Mouse (Mus musculus): Measurements from ENCODE around the gene Tex21. TPM values are rescaled to one million over a fixed set of nuclear protein-coding genes. Genes with fewer than 3 reads are reported as not detected.

The Tex21 gene
- not detected for polyA plus RNA-seq (2015; fragmentation: Illumina TruSeq; extraction: RNeasy Lipid Tissue Mini Kit (QIAGEN cat#74804); ENCODE audit: low read depth, low replicate concordance)

DNA sequence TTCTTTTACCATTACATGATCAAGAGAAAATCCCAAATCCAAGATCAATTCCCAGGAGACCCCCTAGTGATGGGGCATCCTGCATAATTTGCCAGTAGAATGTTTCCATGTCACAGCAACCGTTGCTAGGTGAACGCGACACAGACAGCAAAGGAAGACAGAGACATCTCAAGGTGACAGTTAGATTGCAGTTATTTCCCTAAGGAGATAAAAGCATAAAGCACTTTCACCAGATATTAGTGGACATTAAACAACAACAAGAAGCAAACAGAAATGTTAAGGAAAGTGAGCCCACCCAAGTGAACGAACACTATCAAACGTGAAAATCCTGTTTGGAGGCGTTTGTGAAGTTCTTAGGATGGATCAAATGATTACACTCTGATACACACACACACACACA lies at the start of gene Tex21:
Gene Tex21, minus strand, starts transcription at position 101 of the 400 bp plus-strand sequence.

DNA sequence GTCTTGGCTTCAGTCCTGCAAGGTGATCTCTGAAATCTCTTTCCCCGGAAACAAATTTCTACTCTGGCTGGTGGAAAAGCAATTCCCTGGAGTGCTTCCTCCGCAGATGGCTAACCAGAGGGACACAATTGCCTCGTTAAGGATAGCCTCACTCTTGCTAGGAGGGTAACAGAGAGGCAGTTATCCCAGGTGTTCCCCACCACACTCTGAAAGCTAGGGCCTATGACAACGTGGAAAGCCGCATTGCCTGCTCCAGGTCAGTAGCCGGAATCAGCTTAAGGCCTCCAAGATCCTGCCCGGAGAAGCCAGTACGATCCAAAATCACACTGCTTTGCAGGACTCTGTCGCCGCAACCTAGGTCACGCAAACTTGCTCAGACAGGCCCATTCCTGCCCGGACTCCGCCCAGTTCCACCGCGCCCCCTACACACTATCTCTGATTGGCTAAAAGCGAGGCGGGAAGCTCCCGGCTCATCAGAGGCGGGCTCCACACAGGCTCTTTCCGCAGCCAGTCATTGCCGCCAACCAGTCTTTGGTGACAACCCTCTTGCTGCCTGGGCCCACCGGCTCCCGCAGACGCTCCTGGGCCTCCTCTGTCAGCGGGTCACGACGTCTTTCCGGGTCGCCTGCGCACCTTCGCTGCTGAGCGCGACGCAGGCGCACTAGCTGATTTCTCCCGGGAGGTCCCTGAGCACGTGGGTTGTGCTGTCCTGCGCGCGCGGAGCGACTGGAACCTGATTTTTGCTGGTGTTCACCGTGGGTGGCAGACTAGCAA lies 8.4 kb upstream of the Tex21 start, which contains the start of gene Mthfd1:
Gene Mthfd1, plus strand, starts transcription at position 574 of the 774 bp plus-strand sequence.

DNA sequence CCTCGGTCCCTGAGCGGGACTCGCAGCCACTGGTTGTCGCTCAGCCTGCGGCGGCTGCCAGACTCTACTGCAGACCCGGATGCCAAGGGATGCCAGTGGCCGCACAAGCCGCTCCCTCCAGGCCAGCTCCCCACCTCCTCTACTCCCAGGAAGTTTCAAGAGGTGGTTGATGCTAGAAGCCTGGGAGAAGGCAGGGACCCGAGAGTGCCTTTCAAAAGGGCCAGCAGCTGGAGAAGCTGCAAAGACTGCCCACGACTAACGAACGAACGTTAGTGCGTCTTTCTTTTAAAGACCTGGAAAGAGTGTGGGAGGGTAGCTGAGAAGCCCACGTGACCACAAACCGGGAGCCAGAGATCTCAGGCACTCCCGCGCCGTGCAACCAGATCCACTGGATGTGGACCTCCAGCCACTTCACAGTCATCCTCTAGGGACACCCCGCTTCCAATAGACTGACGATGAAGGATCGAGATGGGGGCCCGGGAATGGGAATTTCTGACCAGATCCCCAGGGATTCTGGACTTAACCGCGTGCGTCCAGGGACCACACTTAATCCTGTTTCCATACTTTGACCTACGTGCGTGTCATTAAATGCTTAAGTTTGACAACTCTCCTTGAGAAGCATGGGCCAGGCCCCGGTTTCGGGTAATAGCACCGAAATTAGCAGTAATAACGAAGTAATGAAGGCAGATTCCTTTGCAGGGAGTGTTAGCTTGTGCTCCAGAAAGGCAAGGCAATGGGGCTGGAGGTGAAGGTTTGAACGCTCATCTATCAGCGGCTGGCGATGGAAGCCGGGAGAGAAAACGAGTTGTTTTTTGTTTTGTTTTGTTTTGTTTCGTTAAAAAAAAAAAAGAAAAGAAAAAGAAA lies 69.3 kb downstream of the Tex21 start, which contains the start of gene Esr2:
Gene Esr2, minus strand, starts transcription at position 260 of the 864 bp plus-strand sequence.

Other genes starting within 250 kb of the Tex21 start
- gene Esr2, start 69.5 kb downstream of the Tex21 start, polyA plus RNA-seq (2015; fragmentation: Illumina TruSeq; extraction: RNeasy Lipid Tissue Mini Kit (QIAGEN cat#74804); ENCODE audit: low read depth, low replicate concordance) = 0.33 TPM
- gene Mthfd1, start 8.6 kb upstream of the Tex21 start, polyA plus RNA-seq (2015; fragmentation: Illumina TruSeq; extraction: RNeasy Lipid Tissue Mini Kit (QIAGEN cat#74804); ENCODE audit: low read depth, low replicate concordance) = 28.0 TPM
- gene Akap5, start 78.1 kb upstream of the Tex21 start, polyA plus RNA-seq (2015; fragmentation: Illumina TruSeq; extraction: RNeasy Lipid Tissue Mini Kit (QIAGEN cat#74804); ENCODE audit: low read depth, low replicate concordance) = 39.6 TPM
- gene Zbtb25, start 122.9 kb upstream of the Tex21 start, polyA plus RNA-seq (2015; fragmentation: Illumina TruSeq; extraction: RNeasy Lipid Tissue Mini Kit (QIAGEN cat#74804); ENCODE audit: low read depth, low replicate concordance) = 12.8 TPM
- gene Zbtb1, start 123.5 kb upstream of the Tex21 start, polyA plus RNA-seq (2015; fragmentation: Illumina TruSeq; extraction: RNeasy Lipid Tissue Mini Kit (QIAGEN cat#74804); ENCODE audit: low read depth, low replicate concordance) = 3.8 TPM
- gene Hspa2, start 157.4 kb upstream of the Tex21 start, polyA plus RNA-seq (2015; fragmentation: Illumina TruSeq; extraction: RNeasy Lipid Tissue Mini Kit (QIAGEN cat#74804); ENCODE audit: low read depth, low replicate concordance) = 31.1 TPM
- 2.9 TPM for gene Ppp1r36, start 170.8 kb upstream of the Tex21 start, polyA plus RNA-seq (2015; fragmentation: Illumina TruSeq; extraction: RNeasy Lipid Tissue Mini Kit (QIAGEN cat#74804); ENCODE audit: low read depth, low replicate concordance)